Mouse (Mus musculus): ENCODE measurements around the gene Chat. TPM values are rescaled to one million over a fixed set of nuclear protein-coding genes. Genes with fewer than 3 reads are reported as not detected.

Chat gene
- polyA plus RNA-seq, 1 experiment from 2014 or later = 1.5 TPM

GRCm38 (mm10) chr14:32379395-32380098, 86.2 kb downstream of the Chat start:
- Histone ChIP-seq H3K27me3 (replicated peaks; ENCODE audit: control insufficient read depth, insufficient read depth, low read length) (peaks cover 5% of the 10 kb centered on the region; the same call in 1 of the 2 replicates), H3K4me3 (ENCODE audit: low read length) (no peak overlapping the region), H3K36me3 (ENCODE audit: control insufficient read depth, insufficient read depth, low read length) (no peaks in the 10 kb centered on the region), H3K4me2 (ENCODE audit: low read depth, low read length) (no peak overlapping the region), H3K27ac (ENCODE audit: low read length) (no peak overlapping the region), H3K9me3 (ENCODE audit: control insufficient read depth, low read length) (no peaks in the 10 kb centered on the region), H3K4me1 (ENCODE audit: control insufficient read depth, insufficient read depth, low read length) (peaks cover 5% of the 10 kb centered on the region; the same call in 1 of the 2 replicates), H3K9ac (ENCODE audit: low read depth, low read length) (no peak overlapping the region)
- no peak for ATAC-seq
- WGBS = 20% methylated on average over 22 of the region's 22 CpGs

GRCm38 (mm10) chr14:32372510-32372909, 93.3 kb downstream of the Chat start:
- no peaks in the 10 kb centered on the region for H3K9me3 ChIP-seq (ENCODE audit: control insufficient read depth, low read length)
- 0 out of 2 replicates have a peak, but pooled peaks cover 4% of the 10 kb centered on the region for H3K4me1 ChIP-seq (ENCODE audit: control insufficient read depth, insufficient read depth, low read length)
- H3K4me2 ChIP-seq (ENCODE audit: low read depth, low read length) = no peak overlapping the region
- H3K9ac ChIP-seq (ENCODE audit: low read depth, low read length) = no peak overlapping the region
- no peak overlapping the region for H3K27ac ChIP-seq (ENCODE audit: low read length)
- no peaks in the 10 kb centered on the region for H3K36me3 ChIP-seq (ENCODE audit: control insufficient read depth, insufficient read depth, low read length)
- 55% methylated on average over 2 of the region's 2 CpGs for WGBS
- ATAC-seq = peak; percentile 95
- no peak overlapping the region for H3K4me3 ChIP-seq (ENCODE audit: low read length)
- H3K27me3 ChIP-seq (replicated peaks; ENCODE audit: control insufficient read depth, insufficient read depth, low read length) = no peaks in the 10 kb centered on the region

- H3K4me3 ChIP-seq (ENCODE audit: low read length) = no peak overlapping the region
- 51% methylated on average over 7 of the region's 7 CpGs for WGBS
- H3K9me3 ChIP-seq (ENCODE audit: control insufficient read depth, low read length) = no peaks in the 10 kb centered on the region
- no peaks in the 10 kb centered on the region for H3K27me3 ChIP-seq (replicated peaks; ENCODE audit: control insufficient read depth, insufficient read depth, low read length)
- H3K4me1 ChIP-seq (ENCODE audit: control insufficient read depth, insufficient read depth, low read length) = 0 out of 2 replicates have a peak, but pooled peaks cover 4% of the 10 kb centered on the region
- H3K4me2 ChIP-seq (ENCODE audit: low read depth, low read length) = no peak overlapping the region
- no peak overlapping the region for H3K9ac ChIP-seq (ENCODE audit: low read depth, low read length)
- H3K27ac ChIP-seq (ENCODE audit: low read length) = no peak overlapping the region
- ATAC-seq = no peak
- no peaks in the 10 kb centered on the region for H3K36me3 ChIP-seq (ENCODE audit: control insufficient read depth, insufficient read depth, low read length)
Measured at GRCm38 (mm10) chr14:32369756-32370155, 96.0 kb downstream of the Chat start.

GRCm38 (mm10) chr14:32364359-32364758, 101.4 kb downstream of the Chat start:
- Histone ChIP-seq H3K27me3 (replicated peaks; ENCODE audit: control insufficient read depth, insufficient read depth, low read length) (no peaks in the 10 kb centered on the region), H3K4me3 (ENCODE audit: low read length) (no peak overlapping the region), H3K9ac (ENCODE audit: low read depth, low read length) (no peak overlapping the region), H3K27ac (ENCODE audit: low read length) (no peak overlapping the region), H3K9me3 (ENCODE audit: control insufficient read depth, low read length) (no peaks in the 10 kb centered on the region), H3K4me1 (ENCODE audit: control insufficient read depth, insufficient read depth, low read length) (no peaks in the 10 kb centered on the region; the same call in 1 of the 2 replicates), H3K36me3 (ENCODE audit: control insufficient read depth, insufficient read depth, low read length) (no peaks in the 10 kb centered on the region), H3K4me2 (ENCODE audit: low read depth, low read length) (no peak overlapping the region)
- 42% methylated on average over 7 of the region's 7 CpGs for WGBS
- peak; percentile 60; the same call in 1 of the 2 replicates for ATAC-seq

Other genes with a start within 250 kb of the Chat start
- gene Ogdhl, start 144.0 kb downstream of the Chat start, polyA plus RNA-seq (2015; fragmentation: Nextera tagmentation; extraction: Ambion mirVana) = 20.7 and 24.2 TPM in 2 replicates
- gene 1700024G13Rik, start 77.6 kb downstream of the Chat start, polyA plus RNA-seq (2015; fragmentation: Nextera tagmentation; extraction: Ambion mirVana) = not detected in 2 replicates
- gene Slc18a3, start 1.1 kb downstream of the Chat start, polyA plus RNA-seq (2015; fragmentation: Nextera tagmentation; extraction: Ambion mirVana) = 7.5 and 8.6 TPM in 2 replicates
- 11.7 and 13.9 TPM in 2 replicates for gene Ercc6, start 47.5 kb upstream of the Chat start, polyA plus RNA-seq (2015; fragmentation: Nextera tagmentation; extraction: Ambion mirVana)
- gene Prrxl1, start 133.4 kb upstream of the Chat start, polyA plus RNA-seq (2015; fragmentation: Nextera tagmentation; extraction: Ambion mirVana) = 0.47 and 0.84 TPM in 2 replicates
- gene 3425401B19Rik, start 219.3 kb upstream of the Chat start, polyA plus RNA-seq (2015; fragmentation: Nextera tagmentation; extraction: Ambion mirVana) = 0.10 TPM in 2 replicates

Data from intestine, embryonic 16.5 days (tissue).